Mouse (Mus musculus) embryonic facial prominence, embryonic 10.5 days (tissue): ENCODE data around the gene Mbd5. TPM values are rescaled to one million over a fixed set of nuclear protein-coding genes. Genes with fewer than 3 reads are reported as not detected.

Experiments used
- DNase-seq: peaks from one replicate; pipeline ENCODE4 v3.0.0-alpha.2; 2017; ENCODE audit warnings: low spot score
- H3K27ac ChIP-seq: fragments of 300-500 bp; sonication (generic); replicated peaks from 2 replicates; pipeline ENCODE4 v1.5.1; 2016; ENCODE audit warnings: mild to moderate bottlenecking
- H3K27me3 ChIP-seq: fragments of 300-500 bp; sonication (generic); replicated peaks from 2 replicates; pipeline ENCODE4 v1.6.1; 2016; ENCODE audit warnings: low read depth, mild to moderate bottlenecking; ENCODE audit not compliant: poor library complexity, severe bottlenecking
- H3K36me3 ChIP-seq: fragments of 300-500 bp; sonication (generic); replicated peaks from 2 replicates; pipeline ENCODE4 v1.6.1; 2016; ENCODE audit warnings: mild to moderate bottlenecking, moderate library complexity
- H3K4me1 ChIP-seq: fragments of 300-500 bp; sonication (generic); 2 replicates; pipeline ENCODE4 v1.6.1; 2016
- H3K4me3 ChIP-seq: fragments of 300-500 bp; sonication (generic); 2 replicates; pipeline ENCODE4 v1.5.1; 2016; ENCODE audit warnings: mild to moderate bottlenecking, moderate library complexity
- H3K9me3 ChIP-seq: fragments of 300-500 bp; sonication (generic); 2 replicates; pipeline ENCODE4 v1.6.1; 2016; ENCODE audit warnings: mild to moderate bottlenecking
- WGBS: fragments of 180-500 bp; shearing (Covaris S2); methylation state at CpG from one replicate; pipeline ENCODE4 v1.1.7; 2016; 5-methylcytosine and 5-hydroxymethylcytosine counted together
- polyA plus RNA-seq: library from polyadenylated mRNA; unstranded; fragments of >200 nt; fragmentation: Nextera tagmentation; extraction: Ambion mirVana; gene quantifications from 2 replicates; pipeline ENCODE4 v1.2.1, GENCODE M21; 2016

Gene Mbd5
- 24.1 and 24.6 TPM in 2 replicates for polyA plus RNA-seq

GRCm38 (mm10) chr2:48948841-48949584 is at the start of gene Mbd5:
Gene Mbd5 (plus strand): TSS chr2:48949508.
- H3K4me1 ChIP-seq: peaks cover 11% of the 10 kb centered on the region
- no peaks in the 10 kb centered on the region for H3K27me3 ChIP-seq
- peak; percentile 100 for DNase-seq
- H3K27ac ChIP-seq: peak within 1 kb of the TSS; percentile 94
- H3K4me3 ChIP-seq: peak within 1 kb of the TSS; percentile 72
- no peaks in the 10 kb centered on the region for H3K36me3 ChIP-seq
- 1% methylated on average over 49 of the region's 49 CpGs for WGBS
- no peaks in the 10 kb centered on the region for H3K9me3 ChIP-seq

GRCm38 (mm10) chr2:48908866-48909265 is 40.4 kb upstream of the Mbd5 start:
- DNase-seq: no peak

GRCm38 (mm10) chr2:48914185-48914584 is 35.1 kb upstream of the Mbd5 start:
- Histone ChIP-seq H3K9me3 (no peaks in the 10 kb centered on the region), H3K4me1 (no peaks in the 10 kb centered on the region), H3K4me3 (no peak overlapping the region), H3K27me3 (no peaks in the 10 kb centered on the region), H3K27ac (no peak overlapping the region), H3K36me3 (peaks cover 69% of the 10 kb centered on the region)
- no peak for DNase-seq
- 78% methylated on average over 1 of the region's 1 CpGs for WGBS

More at GRCm38 (mm10) chr2:48908866-48909265, 40.4 kb upstream of the Mbd5 start:
- no peak overlapping the region for H3K4me3 ChIP-seq
- H3K27ac ChIP-seq: no peak overlapping the region
- peaks cover 62% of the 10 kb centered on the region for H3K36me3 ChIP-seq
- 68% methylated on average over 2 of the region's 2 CpGs for WGBS
- no peaks in the 10 kb centered on the region for H3K4me1 ChIP-seq
- H3K27me3 ChIP-seq: no peaks in the 10 kb centered on the region
- no peaks in the 10 kb centered on the region for H3K9me3 ChIP-seq

- Histone ChIP-seq H3K36me3 (peaks cover 85% of the 10 kb centered on the region), H3K27ac (no peak overlapping the region), H3K4me3 (no peak overlapping the region), H3K4me1 (no peaks in the 10 kb centered on the region), H3K9me3 (no peaks in the 10 kb centered on the region), H3K27me3 (no peaks in the 10 kb centered on the region)
- DNase-seq: no peak
Observed at GRCm38 (mm10) chr2:48915832-48916231, 33.5 kb upstream of the Mbd5 start.

- H3K4me3 ChIP-seq: no peak overlapping the region
- H3K36me3 ChIP-seq: peaks cover 80% of the 10 kb centered on the region
- H3K4me1 ChIP-seq: no peaks in the 10 kb centered on the region
- WGBS: 90% methylated on average over 2 of the region's 2 CpGs
- H3K27me3 ChIP-seq: no peaks in the 10 kb centered on the region
- no peaks in the 10 kb centered on the region for H3K9me3 ChIP-seq
- no peak for DNase-seq
- no peak overlapping the region for H3K27ac ChIP-seq
Observed at GRCm38 (mm10) chr2:48935058-48935457, 14.2 kb upstream of the Mbd5 start.

- no peaks in the 10 kb centered on the region for H3K27me3 ChIP-seq
- H3K9me3 ChIP-seq: no peaks in the 10 kb centered on the region
- H3K4me1 ChIP-seq: peaks cover 11% of the 10 kb centered on the region
- no peak overlapping the region for H3K27ac ChIP-seq
- peak overlapping the region; percentile 72 for H3K4me3 ChIP-seq
- WGBS: 58% methylated on average over 3 of the region's 3 CpGs
- no peaks in the 10 kb centered on the region for H3K36me3 ChIP-seq
- DNase-seq: peak; percentile 30
Observed at GRCm38 (mm10) chr2:48947761-48948160, 1.5 kb upstream of the Mbd5 start.

GRCm38 (mm10) chr2:48949743-48950251 is 489 bp downstream of the Mbd5 start:
- DNase-seq: no peak
- peaks cover 11% of the 10 kb centered on the region for H3K4me1 ChIP-seq
- no peaks in the 10 kb centered on the region for H3K27me3 ChIP-seq
- no peaks in the 10 kb centered on the region for H3K36me3 ChIP-seq
- peak overlapping the region; percentile 94 for H3K27ac ChIP-seq
- no peaks in the 10 kb centered on the region for H3K9me3 ChIP-seq
- H3K4me3 ChIP-seq: peak overlapping the region; percentile 72
- WGBS: 2% methylated on average over 9 of the region's 9 CpGs

- Histone ChIP-seq H3K27me3 (no peaks in the 10 kb centered on the region), H3K4me3 (peak within 1 kb of the TSS; percentile 72), H3K27ac (peak within 1 kb of the TSS; percentile 94), H3K4me1 (peaks cover 11% of the 10 kb centered on the region), H3K36me3 (no peaks in the 10 kb centered on the region), H3K9me3 (no peaks in the 10 kb centered on the region)
- WGBS: 0% methylated on average over 2 of the region's 2 CpGs
- no peak for DNase-seq
Observed at GRCm38 (mm10) chr2:48950252-48950315, 776 bp downstream of the Mbd5 start, which contains the start of gene Orc4. Gene Orc4 (minus strand): TSS chr2:48950277.

GRCm38 (mm10) chr2:48950316-48950880 is 1.1 kb downstream of the Mbd5 start:
- Histone ChIP-seq H3K9me3 (no peaks in the 10 kb centered on the region), H3K27ac (peak overlapping the region; percentile 94), H3K27me3 (no peaks in the 10 kb centered on the region), H3K36me3 (no peaks in the 10 kb centered on the region), H3K4me3 (peak overlapping the region; percentile 72), H3K4me1 (peaks cover 11% of the 10 kb centered on the region)
- 11% methylated on average over 6 of the region's 6 CpGs for WGBS
- DNase-seq: no peak

GRCm38 (mm10) chr2:48956591-48956990 is 7.3 kb downstream of the Mbd5 start:
- DNase-seq: no peak
- WGBS: 73% methylated on average over 3 of the region's 3 CpGs
- Histone ChIP-seq H3K27me3 (no peaks in the 10 kb centered on the region), H3K9me3 (no peaks in the 10 kb centered on the region), H3K4me1 (no peaks in the 10 kb centered on the region), H3K27ac (no peak overlapping the region), H3K4me3 (no peak overlapping the region), H3K36me3 (0 out of 2 replicates have a peak, but pooled peaks cover 3% of the 10 kb centered on the region)

GRCm38 (mm10) chr2:48978920-48979319 is 29.6 kb downstream of the Mbd5 start:
- 86% methylated on average over 3 of the region's 3 CpGs for WGBS
- no peak for DNase-seq
- H3K4me1 ChIP-seq: no peaks in the 10 kb centered on the region
- no peaks in the 10 kb centered on the region; the same call in 1 of the 2 replicates for H3K36me3 ChIP-seq
- H3K4me3 ChIP-seq: no peak overlapping the region
- H3K27ac ChIP-seq: no peak overlapping the region
- no peaks in the 10 kb centered on the region for H3K27me3 ChIP-seq
- H3K9me3 ChIP-seq: no peaks in the 10 kb centered on the region

GRCm38 (mm10) chr2:48990322-48990721 is 41.0 kb downstream of the Mbd5 start:
- Histone ChIP-seq H3K4me3 (no peak overlapping the region), H3K4me1 (no peaks in the 10 kb centered on the region), H3K27ac (no peak overlapping the region), H3K36me3 (no peaks in the 10 kb centered on the region; the same call in 1 of the 2 replicates), H3K27me3 (no peaks in the 10 kb centered on the region), H3K9me3 (no peaks in the 10 kb centered on the region)
- WGBS: 92% methylated on average over 3 of the region's 3 CpGs
- DNase-seq: no peak

GRCm38 (mm10) chr2:49040481-49040880 is 91.2 kb downstream of the Mbd5 start:
- DNase-seq: no peak
- Histone ChIP-seq H3K9me3 (peaks cover 10% of the 10 kb centered on the region), H3K36me3 (peaks cover 9% of the 10 kb centered on the region), H3K4me1 (no peaks in the 10 kb centered on the region), H3K27ac (no peak overlapping the region), H3K4me3 (no peak overlapping the region), H3K27me3 (no peaks in the 10 kb centered on the region)
- WGBS: 89% methylated on average over 3 of the region's 3 CpGs
